Mouse (Mus musculus) limb, embryonic 10.5 days (tissue): ENCODE data around the gene Pik3c2g. TPM values are rescaled to one million over a fixed set of nuclear protein-coding genes. Genes with fewer than 3 reads are reported as not detected.

ENCODE experiments used
- DNase-seq: peaks from one replicate; pipeline ENCODE4 v3.0.0-alpha.2; 2017; ENCODE audit warnings: low spot score
- H3K27ac ChIP-seq: fragments of 300-500 bp; sonication (generic); 2 replicates; pipeline ENCODE4 v1.5.1; 2016; ENCODE audit warnings: mild to moderate bottlenecking
- H3K27me3 ChIP-seq: fragments of 300-500 bp; sonication (generic); 2 replicates; pipeline ENCODE4 v1.6.1; 2016; ENCODE audit warnings: low read depth, mild to moderate bottlenecking; ENCODE audit not compliant: poor library complexity, severe bottlenecking
- H3K36me3 ChIP-seq: fragments of 300-500 bp; sonication (generic); 2 replicates; pipeline ENCODE4 v1.6.1; 2016; ENCODE audit warnings: mild to moderate bottlenecking, moderate library complexity
- H3K4me1 ChIP-seq: fragments of 300-500 bp; sonication (generic); 2 replicates; pipeline ENCODE4 v1.6.1; 2016
- H3K4me3 ChIP-seq: fragments of 300-500 bp; sonication (generic); 2 replicates; pipeline ENCODE4 v1.5.1; 2016; ENCODE audit warnings: mild to moderate bottlenecking, moderate library complexity
- H3K9me3 ChIP-seq: fragments of 300-500 bp; sonication (generic); replicated peaks from 2 replicates; pipeline ENCODE4 v1.6.1; 2016; ENCODE audit warnings: mild to moderate bottlenecking
- WGBS: fragments of 180-500 bp; shearing (Covaris S2); methylation state at CpG from one replicate; pipeline ENCODE4 v1.1.7; 2016; 5-methylcytosine and 5-hydroxymethylcytosine counted together
- polyA plus RNA-seq: library from polyadenylated mRNA; unstranded; fragments of >200 nt; fragmentation: Nextera tagmentation; extraction: Ambion mirVana; gene quantifications from 2 replicates; pipeline ENCODE4 v1.2.1, GENCODE M21; 2016

Gene Pik3c2g
- 0.10 and 0.33 TPM in 2 replicates for polyA plus RNA-seq

DNA sequence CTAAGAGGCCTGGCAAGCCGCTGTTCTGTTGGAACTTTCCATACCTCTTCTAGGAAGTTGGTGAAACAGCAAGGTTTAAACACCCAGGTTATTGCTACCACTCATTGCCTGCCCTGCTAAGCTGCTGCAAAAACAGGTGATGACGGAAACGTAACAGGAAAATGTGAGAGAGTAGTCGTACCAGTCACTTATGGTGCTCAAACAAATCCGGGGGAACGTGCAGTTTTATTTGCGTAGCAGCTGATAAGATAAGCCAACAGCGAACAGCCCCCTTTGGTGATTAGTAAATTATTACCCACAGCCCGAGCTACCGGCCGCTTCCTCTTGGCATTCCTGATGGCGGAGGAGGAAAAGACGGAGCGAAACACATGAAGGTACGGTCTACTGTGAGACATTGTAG, at the start of gene Pik3c2g:
Gene Pik3c2g, plus strand, starts transcription at position 330 of the 400 bp plus-strand sequence.
- WGBS = 58% methylated on average over 15 of the region's 15 CpGs
- Histone ChIP-seq H3K27me3 (no peaks in the 10 kb centered on the region), H3K27ac (no peak within 1 kb of the TSS), H3K4me3 (no peak within 1 kb of the TSS), H3K4me1 (peaks cover 12% of the 10 kb centered on the region; the same call in 1 of the 2 replicates), H3K36me3 (no peaks in the 10 kb centered on the region), H3K9me3 (no peaks in the 10 kb centered on the region; the same call in 1 of the 2 replicates)
- DNase-seq = no peak

DNA sequence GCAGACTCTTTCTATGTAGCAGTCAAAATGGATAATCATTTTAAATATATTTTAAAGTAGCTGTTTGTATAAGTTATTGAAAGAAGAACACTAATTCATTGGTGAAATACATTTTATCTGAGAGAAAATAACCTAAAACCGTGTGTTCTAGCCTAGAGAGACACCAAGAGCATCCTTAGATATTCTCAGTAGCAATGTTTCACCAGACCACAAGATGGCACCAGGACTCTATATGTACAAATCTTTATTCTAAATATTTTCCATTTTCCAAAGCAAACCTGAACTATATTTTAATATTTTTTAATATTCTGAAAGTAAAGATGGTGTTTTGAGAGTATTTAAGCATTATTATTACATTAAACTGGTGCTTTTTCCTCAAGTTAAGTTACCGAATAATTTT, 48.6 kb upstream of the Pik3c2g start:
- H3K27ac ChIP-seq = no peak overlapping the region
- no peak overlapping the region for H3K4me3 ChIP-seq
- no peaks in the 10 kb centered on the region for H3K4me1 ChIP-seq
- H3K9me3 ChIP-seq = no peaks in the 10 kb centered on the region
- no peaks in the 10 kb centered on the region for H3K27me3 ChIP-seq
- 63% methylated on average over 2 of the region's 2 CpGs for whole genome bisulfite sequencing
- no peaks in the 10 kb centered on the region for H3K36me3 ChIP-seq
- no peak for DNase-seq

DNA sequence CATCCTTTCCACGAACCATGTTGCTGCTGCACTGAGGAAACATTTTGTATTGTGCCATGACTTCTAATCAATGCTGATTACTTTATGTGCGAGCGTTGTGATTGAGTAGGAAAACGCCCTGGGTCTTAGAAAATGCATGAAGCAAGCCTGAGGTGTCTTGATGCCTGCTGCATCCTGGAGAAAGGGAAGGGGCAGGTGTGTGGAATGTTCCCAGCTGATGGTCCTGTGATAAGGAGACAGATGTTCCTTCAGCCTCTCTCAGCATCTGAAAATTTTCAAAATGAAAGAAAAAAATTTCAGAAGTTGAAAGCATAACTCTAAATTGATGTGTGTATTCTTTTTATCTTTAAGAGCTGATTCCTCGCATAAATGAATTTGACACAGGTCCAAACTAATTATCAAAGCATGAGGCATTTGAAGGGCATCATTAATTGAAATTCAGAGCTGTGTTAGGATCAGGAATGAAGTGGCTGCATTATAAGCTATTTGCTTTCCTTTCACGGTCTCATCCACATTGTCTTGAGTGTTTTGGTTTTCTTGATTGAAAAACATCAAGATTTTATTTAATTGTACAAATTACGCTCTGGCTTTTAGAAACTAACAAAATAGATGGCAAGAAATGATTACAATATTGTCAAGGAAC, 31.4 kb upstream of the Pik3c2g start:
- Histone ChIP-seq H3K9me3 (no peaks in the 10 kb centered on the region), H3K27ac (no peak overlapping the region), H3K36me3 (no peaks in the 10 kb centered on the region), H3K4me3 (no peak overlapping the region), H3K27me3 (no peaks in the 10 kb centered on the region), H3K4me1 (no peaks in the 10 kb centered on the region)
- no peak for DNase-seq
- 90% methylated on average over 7 of the region's 7 CpGs for WGBS

DNA sequence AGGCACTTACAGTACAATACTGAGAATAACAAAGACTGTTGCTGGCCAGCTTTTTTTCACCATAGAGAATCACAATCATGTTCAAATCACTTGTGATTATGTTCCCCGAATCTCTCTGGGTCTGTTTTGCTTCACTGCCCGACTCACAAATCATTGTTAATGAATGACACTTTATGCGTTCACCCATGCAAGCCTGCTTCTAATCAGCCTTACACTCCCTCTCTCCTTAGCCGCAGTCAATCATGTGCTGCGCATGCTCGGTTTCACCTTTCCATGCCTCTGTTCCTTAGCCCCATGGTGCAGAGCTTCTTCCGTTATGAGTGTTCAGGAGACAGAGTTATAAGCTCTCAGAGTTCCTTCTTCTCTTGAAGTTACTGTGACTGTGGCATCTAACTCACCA, 17.8 kb upstream of the Pik3c2g start:
- Histone ChIP-seq H3K4me1 (peaks cover 17% of the 10 kb centered on the region), H3K9me3 (no peaks in the 10 kb centered on the region), H3K27ac (peak overlapping the region; percentile 56), H3K27me3 (no peaks in the 10 kb centered on the region), H3K4me3 (no peak overlapping the region), H3K36me3 (no peaks in the 10 kb centered on the region)
- WGBS = 22% methylated on average over 7 of the region's 7 CpGs
- peak; percentile 72 for DNase-seq

DNA sequence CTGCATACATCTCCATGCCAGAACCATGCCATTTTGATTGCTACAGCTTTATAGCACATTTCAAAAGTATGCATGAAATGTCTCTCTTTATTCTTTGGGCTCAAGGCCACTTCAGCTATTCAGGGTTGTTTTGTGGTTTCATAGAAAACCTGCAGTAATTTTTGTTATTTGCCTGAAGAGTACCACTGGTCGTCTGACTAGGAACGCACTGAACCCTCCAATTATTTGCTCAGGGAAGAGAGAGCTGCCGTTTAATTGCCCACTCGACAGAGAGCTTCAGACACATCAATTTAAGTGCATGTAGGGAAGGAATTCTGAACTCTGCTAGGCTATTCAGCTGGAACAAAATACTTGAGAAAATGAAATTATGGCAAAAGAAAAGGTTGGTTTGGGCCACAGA, 11.2 kb upstream of the Pik3c2g start:
- Histone ChIP-seq H3K27ac (no peak overlapping the region), H3K4me3 (no peak overlapping the region), H3K4me1 (no peaks in the 10 kb centered on the region), H3K9me3 (no peaks in the 10 kb centered on the region), H3K27me3 (no peaks in the 10 kb centered on the region), H3K36me3 (no peaks in the 10 kb centered on the region)
- DNase-seq = no peak
- WGBS = 70% methylated on average over 4 of the region's 4 CpGs

DNA sequence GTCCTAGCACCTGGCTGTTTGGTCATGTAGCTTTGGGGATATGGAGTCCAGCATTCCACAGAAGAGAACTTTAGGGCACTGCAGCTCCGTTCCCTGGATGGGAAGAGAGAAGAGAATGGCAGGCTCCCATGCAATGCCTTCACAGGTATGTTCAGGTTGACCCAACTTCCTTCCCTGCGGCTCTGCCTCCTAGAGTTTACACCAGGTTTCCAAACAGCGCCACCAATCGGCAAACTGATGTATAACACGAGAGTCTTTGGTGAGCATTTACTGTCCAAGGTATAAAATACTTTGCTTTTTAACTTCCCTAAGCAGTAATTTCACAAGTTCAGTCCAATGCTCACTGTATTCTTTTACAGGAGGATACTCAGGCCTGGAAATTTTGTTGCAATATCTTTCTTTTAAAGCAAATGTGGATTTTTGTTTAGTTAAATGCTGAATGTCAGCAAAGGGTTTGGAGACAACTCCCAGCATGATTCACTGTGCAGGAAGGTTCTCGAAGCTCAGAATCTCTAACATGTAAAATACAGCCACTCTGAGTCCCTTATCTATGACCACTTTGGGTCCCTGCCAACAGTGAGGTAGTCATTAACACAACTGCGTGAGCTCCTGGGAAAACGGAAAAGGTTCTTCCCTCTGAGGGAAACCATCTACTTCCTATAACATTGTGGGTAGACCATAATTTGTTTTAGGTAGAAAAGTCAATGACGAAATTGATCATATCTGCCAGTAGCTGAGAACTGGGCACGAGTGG, 10.6 kb upstream of the Pik3c2g start:
- H3K4me3 ChIP-seq = no peak overlapping the region
- WGBS = 72% methylated on average over 10 of the region's 10 CpGs
- DNase-seq = no peak
- H3K27me3 ChIP-seq = no peaks in the 10 kb centered on the region
- H3K36me3 ChIP-seq = no peaks in the 10 kb centered on the region
- no peaks in the 10 kb centered on the region for H3K9me3 ChIP-seq
- no peak overlapping the region for H3K27ac ChIP-seq
- no peaks in the 10 kb centered on the region for H3K4me1 ChIP-seq

DNA sequence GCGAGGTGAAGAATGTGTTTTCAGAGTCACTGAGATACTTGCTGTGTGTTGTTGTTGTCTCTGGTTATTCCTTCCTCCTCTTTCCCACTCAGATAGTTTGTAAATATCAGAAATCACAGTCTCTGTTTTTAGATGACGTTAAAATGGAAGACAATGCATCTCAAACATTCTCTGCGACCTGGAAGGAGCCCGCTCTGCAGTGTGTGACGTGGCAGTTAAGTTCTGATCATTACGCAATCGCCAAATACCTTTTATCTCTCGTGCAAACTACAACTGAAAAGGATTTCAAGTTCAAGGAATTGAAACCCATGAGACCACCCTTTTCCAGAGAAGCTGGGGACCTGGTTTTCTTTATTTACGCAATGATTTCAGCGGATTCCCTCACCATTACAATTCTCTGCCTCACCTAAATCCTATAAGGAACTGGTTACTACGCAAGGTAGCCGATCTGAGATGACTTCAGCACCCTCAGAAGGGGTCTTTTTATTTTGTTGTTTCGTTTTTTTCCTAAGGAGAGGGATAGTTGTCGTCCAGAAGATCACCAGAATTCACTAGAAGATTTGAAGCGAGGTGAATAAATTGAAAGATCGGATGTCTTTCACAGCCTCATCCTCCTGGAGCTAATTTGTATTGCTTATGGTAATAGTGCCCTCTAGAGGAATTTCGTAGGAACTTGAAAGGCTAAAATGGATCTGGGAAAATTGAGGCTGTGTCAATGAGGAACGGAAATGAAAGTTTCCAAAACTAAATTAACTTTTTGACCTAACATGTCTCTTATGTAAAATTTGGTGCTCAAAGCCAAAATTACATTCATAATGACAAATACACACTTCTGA, 9.8 kb upstream of the Pik3c2g start:
- DNase-seq = no peak
- H3K4me1 ChIP-seq = no peaks in the 10 kb centered on the region
- H3K9me3 ChIP-seq = no peaks in the 10 kb centered on the region
- no peaks in the 10 kb centered on the region for H3K27me3 ChIP-seq
- no peak overlapping the region for H3K4me3 ChIP-seq
- H3K27ac ChIP-seq = no peak overlapping the region
- no peaks in the 10 kb centered on the region for H3K36me3 ChIP-seq
- WGBS = 60% methylated on average over 18 of the region's 18 CpGs

DNA sequence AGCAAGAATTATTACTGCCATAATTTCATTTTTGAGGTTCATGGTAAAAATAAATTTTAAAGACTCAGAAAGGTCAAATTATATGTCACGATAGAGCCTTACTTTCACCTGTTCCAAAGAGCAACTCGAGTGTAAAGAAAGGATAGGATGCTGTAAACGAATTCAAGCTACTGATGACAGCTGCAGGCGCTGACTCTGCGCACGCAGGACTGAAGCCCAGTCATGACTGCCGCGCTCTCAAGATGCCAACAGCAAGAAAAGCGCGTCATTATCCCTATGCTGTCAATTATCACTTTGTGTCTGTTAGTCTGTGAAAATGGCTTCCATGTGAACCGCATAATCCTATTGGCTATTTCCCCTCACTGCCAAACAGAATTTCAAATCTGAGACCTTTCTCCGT, 457 bp downstream of the Pik3c2g start:
- H3K27ac ChIP-seq = no peak overlapping the region
- 82% methylated on average over 12 of the region's 12 CpGs for WGBS
- H3K4me1 ChIP-seq = peaks cover 12% of the 10 kb centered on the region; the same call in 1 of the 2 replicates
- H3K36me3 ChIP-seq = no peaks in the 10 kb centered on the region
- H3K27me3 ChIP-seq = no peaks in the 10 kb centered on the region
- no peaks in the 10 kb centered on the region; the same call in 1 of the 2 replicates for H3K9me3 ChIP-seq
- no peak overlapping the region for H3K4me3 ChIP-seq
- no peak for DNase-seq

DNA sequence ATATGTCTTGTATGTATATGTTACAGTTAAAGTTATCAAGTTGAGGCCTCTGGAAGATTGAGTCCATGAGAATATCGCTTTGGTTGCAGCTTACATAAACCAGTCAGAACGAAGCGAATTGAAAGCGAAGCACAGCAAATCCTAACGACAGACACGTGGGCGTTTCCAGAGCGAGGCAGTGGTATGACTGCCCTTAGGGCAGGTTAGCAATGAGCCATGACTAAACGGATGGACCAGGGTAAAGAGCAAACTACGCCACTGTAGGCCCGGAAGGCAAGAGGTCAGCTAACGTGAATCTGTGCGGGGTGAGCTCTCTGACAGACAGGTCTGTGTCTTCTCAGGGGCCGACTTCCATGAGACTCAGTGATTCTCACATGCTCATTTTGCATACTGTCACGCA, 1.4 kb downstream of the Pik3c2g start:
- H3K4me1 ChIP-seq = peaks cover 9% of the 10 kb centered on the region; the same call in 1 of the 2 replicates
- no peak overlapping the region for H3K27ac ChIP-seq
- H3K36me3 ChIP-seq = no peaks in the 10 kb centered on the region
- no peaks in the 10 kb centered on the region for H3K27me3 ChIP-seq
- peak; percentile 39 for DNase-seq
- WGBS = 59% methylated on average over 15 of the region's 15 CpGs
- H3K9me3 ChIP-seq = no peaks in the 10 kb centered on the region; the same call in 1 of the 2 replicates
- H3K4me3 ChIP-seq = no peak overlapping the region

DNA sequence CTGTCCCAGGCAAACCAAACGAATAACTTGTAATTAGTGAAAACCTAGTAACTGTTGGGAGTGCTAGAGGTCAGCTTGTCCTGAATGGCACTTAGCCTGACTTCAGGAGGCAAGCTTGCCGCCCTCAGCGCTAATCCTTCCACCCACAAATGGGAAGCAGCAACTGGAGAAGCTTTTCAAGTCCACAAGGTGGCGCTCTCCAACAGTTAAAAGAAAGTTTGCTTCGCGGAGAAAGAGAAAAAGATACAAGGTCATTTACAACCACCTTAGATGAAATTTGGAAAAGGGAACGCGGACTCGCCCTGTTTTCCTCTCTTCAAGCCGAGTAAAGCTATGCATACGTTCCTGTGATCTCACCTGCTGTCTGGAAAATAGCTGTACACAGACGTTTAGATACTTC, 2.3 kb downstream of the Pik3c2g start:
- 12% methylated on average over 12 of the region's 12 CpGs for WGBS
- H3K4me3 ChIP-seq = no peak overlapping the region
- H3K4me1 ChIP-seq = peaks cover 9% of the 10 kb centered on the region; the same call in 1 of the 2 replicates
- H3K9me3 ChIP-seq = no peaks in the 10 kb centered on the region; the same call in 1 of the 2 replicates
- no peak overlapping the region for H3K27ac ChIP-seq
- peak; percentile 80 for DNase-seq
- no peaks in the 10 kb centered on the region for H3K27me3 ChIP-seq
- no peaks in the 10 kb centered on the region for H3K36me3 ChIP-seq

DNA sequence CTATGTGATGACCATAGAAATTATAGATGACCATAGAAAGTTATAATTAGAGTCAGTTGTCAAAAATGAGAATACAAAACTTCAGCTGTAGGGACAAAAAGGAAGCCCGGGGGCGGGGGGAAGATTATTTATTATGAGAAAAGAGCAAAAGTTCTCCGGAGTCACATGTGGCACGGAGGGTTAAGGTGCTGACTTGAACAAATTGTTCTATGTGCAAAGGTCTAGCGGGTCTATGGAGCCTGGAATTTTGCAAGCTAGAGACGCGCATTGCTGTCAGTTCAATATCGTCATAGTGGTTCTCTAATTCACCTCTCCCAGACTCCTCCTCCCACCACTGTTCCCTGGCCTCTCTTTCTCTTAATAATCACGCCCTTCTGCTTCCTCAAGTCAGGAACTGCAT, 2.8 kb downstream of the Pik3c2g start:
- no peaks in the 10 kb centered on the region for H3K9me3 ChIP-seq
- H3K4me3 ChIP-seq = no peak overlapping the region
- H3K36me3 ChIP-seq = no peaks in the 10 kb centered on the region
- 75% methylated on average over 9 of the region's 9 CpGs for WGBS
- H3K27ac ChIP-seq = no peak overlapping the region
- peaks cover 9% of the 10 kb centered on the region; the same call in 1 of the 2 replicates for H3K4me1 ChIP-seq
- H3K27me3 ChIP-seq = no peaks in the 10 kb centered on the region
- no peak for DNase-seq

DNA sequence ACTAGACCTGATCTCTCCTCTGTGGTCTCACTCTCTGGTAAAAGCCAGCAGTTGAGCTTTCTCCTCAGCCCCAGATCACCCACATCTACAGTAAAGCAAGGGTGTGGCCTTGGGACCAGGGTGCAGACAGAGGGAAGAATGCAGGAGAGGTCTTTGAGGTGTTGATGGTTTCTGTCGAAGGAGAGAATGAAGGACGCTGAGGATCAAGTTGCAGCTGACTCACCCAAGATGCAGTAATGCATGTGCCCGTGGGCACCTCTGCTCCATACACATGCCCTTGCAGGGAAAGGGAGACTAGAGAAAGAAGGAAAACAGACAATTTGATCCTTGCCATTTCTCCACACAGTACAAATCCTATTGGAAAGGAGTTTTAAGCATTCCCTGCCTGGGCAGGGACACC, 5.1 kb downstream of the Pik3c2g start:
- 46% methylated on average over 3 of the region's 3 CpGs for WGBS
- Histone ChIP-seq H3K9me3 (no peaks in the 10 kb centered on the region), H3K27ac (no peak overlapping the region), H3K4me1 (0 out of 2 replicates have a peak, but pooled peaks cover 5% of the 10 kb centered on the region), H3K36me3 (no peaks in the 10 kb centered on the region), H3K4me3 (no peak overlapping the region), H3K27me3 (no peaks in the 10 kb centered on the region)
- DNase-seq = no peak

DNA sequence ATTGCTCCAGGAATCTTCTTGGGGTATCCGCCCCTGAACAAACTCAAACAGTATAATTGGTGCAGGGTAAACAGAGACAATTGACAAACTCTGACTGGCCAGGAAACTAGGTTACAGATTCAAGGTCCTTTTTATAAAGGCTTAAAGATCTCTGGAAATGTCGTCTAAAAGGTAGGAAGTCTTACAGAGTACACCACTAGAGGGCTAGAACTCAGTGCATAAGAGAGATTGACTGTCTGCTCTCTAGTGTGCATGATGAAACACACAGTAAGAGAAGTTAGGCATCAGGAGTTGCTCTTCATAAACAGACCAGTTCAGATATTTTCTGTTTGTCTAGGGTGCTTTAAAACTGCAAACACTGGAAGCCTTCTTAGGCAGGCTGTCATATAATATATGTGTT, 9.4 kb downstream of the Pik3c2g start:
- Histone ChIP-seq H3K36me3 (no peaks in the 10 kb centered on the region), H3K4me1 (no peaks in the 10 kb centered on the region), H3K27me3 (no peaks in the 10 kb centered on the region), H3K4me3 (no peak overlapping the region), H3K27ac (no peak overlapping the region), H3K9me3 (no peaks in the 10 kb centered on the region)
- 61% methylated on average over 2 of the region's 2 CpGs for WGBS
- DNase-seq = no peak
